Mouse (Mus musculus): ENCODE measurements around the gene Ndst2. TPM values are rescaled to one million over a fixed set of nuclear protein-coding genes. Genes with fewer than 3 reads are reported as not detected.

Ndst2 gene
- polyA plus RNA-seq, 1 experiment from 2014 or later = 16.7 TPM

DNA sequence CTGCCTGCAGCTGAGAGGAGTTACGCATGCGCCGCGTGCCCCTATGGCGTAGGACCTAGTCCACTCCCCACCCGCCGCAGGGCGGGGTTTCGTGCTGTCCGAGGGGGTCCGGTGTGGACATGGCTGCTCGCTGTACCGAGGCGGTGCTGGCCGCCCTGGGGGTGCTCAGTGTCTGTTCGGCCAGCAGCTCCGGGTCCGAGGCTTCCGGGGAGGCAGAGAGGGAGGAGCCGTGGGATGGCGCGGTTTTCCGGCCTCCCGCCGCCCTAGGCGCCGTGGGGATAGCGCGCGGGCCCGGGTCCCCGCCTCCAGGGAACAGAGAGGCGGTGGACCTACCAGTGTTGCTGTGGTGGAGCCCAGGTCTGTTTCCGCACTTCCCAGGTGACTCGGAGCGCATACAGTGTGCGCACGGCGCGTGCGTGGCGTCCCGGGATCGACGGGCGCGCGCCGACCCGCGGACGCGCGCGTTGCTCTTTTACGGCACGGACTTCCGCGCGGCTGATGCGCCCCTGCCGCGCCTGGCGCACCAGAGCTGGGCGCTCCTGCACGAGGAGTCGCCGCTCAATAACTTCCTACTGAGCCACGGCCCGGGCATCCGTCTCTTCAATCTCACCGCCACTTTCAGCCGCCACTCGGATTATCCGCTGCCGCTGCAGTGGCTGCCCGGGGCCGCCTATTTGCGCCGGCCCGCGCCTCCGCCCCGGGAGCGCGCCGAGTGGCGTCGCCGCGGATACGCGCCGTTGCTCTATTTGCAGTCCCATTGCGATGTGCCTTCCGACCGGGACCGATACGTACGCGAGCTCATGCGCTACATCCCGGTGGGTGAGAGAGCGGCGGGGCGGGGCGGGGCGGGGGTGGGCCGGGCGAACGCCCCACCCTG is 39.2 kb downstream of the Ndst2 start, which contains the start of gene Fut11:
Gene Fut11, plus strand, starts transcription at position 85 of the 877 bp plus-strand sequence.
- H3K9me3 ChIP-seq = no peaks in the 10 kb centered on the region
- H3K4me2 ChIP-seq = peak within 1 kb of the TSS; percentile 83
- H3K27ac ChIP-seq = peak within 1 kb of the TSS; percentile 96
- WGBS = under 1% methylated on average over 109 of the region's 111 CpGs
- H3K9ac ChIP-seq = peak within 1 kb of the TSS; percentile 86
- H3K27me3 ChIP-seq = no peaks in the 10 kb centered on the region
- ATAC-seq (ENCODE audit: low FRiP score) = peak; percentile 94
- H3K4me1 ChIP-seq (replicated peaks) = peaks cover 54% of the 10 kb centered on the region
- H3K4me3 ChIP-seq = peak within 1 kb of the TSS; percentile 65
- H3K36me3 ChIP-seq = peaks cover 46% of the 10 kb centered on the region

DNA sequence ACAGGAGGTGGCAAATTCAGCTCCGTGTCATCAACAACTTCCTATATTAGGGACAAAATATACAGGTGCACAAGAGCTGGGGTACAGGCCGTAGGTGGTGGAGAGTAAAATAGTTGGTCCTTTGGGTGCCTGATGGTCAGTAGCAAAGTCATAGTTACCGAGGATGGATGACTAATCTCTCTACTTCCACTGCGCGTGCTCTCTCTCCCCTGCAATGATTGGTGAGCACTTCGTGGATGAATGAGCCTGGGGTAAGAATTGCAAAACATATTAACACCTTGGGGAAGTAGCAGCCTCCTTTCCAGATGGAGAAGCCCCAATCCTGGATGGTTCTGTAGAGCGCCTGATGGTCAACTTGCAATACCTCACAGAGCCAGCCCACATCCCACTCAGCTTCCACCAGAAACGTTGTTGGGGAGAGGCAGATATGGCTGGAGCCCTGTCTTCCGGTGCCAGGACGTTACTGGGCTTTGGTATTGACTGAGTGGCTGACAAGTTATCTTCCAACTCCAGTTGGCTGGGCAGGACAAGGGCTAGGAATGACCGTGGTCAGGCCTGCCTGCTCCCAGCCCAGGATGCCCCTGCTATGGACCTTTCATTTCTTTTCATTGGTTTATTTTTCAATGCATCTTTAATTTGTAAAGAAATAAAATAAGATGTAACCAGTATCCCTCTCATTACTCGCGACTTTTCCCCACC is 40.0 kb downstream of the Ndst2 start:
- Histone ChIP-seq H3K27me3 (no peaks in the 10 kb centered on the region), H3K36me3 (peaks cover 54% of the 10 kb centered on the region), H3K9me3 (no peaks in the 10 kb centered on the region), H3K27ac (peak overlapping the region; percentile 96), H3K4me2 (peak overlapping the region; percentile 83), H3K4me1 (replicated peaks) (peaks cover 46% of the 10 kb centered on the region), H3K9ac (peak overlapping the region; percentile 86), H3K4me3 (peak overlapping the region; percentile 65)
- WGBS = 44% methylated on average over 13 of the region's 13 CpGs
- peak; percentile 41 for ATAC-seq (ENCODE audit: low FRiP score)

DNA sequence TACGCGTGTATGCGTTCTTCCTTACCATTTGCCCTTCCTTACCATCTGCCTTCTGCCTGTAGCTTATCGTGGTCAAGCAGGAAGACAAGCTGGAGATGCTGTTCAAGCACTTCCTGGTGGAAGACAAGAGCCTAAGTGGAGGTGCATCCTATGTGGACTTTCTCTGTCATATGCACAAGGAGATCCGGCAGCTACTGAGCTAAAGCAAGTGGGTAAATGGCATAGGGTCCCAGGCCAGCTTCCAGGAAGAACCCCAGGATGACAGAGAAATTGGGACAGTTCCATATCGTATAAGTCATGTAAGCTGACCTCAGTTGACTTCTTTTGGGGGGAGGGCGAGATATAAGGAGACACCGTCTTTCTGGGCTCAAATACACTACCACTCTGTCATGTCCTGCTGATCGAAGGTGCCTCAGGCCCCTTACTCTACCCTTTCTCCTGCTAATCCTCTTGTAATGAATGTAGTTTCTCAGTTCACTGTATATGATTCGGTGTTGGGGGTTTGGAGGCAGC is 40.7 kb downstream of the Ndst2 start:
- Histone ChIP-seq H3K4me1 (replicated peaks) (peaks cover 39% of the 10 kb centered on the region), H3K27ac (peak overlapping the region; percentile 96), H3K36me3 (peaks cover 59% of the 10 kb centered on the region), H3K4me3 (0 out of 2 replicates have a peak overlapping the region, but pooled peaks have one; percentile 65), H3K9me3 (no peaks in the 10 kb centered on the region), H3K9ac (no peak overlapping the region; the same call in 1 of the 2 replicates), H3K4me2 (no peak overlapping the region), H3K27me3 (no peaks in the 10 kb centered on the region)
- 95% methylated on average over 10 of the region's 10 CpGs for WGBS
- no peak for ATAC-seq (ENCODE audit: low FRiP score)

DNA sequence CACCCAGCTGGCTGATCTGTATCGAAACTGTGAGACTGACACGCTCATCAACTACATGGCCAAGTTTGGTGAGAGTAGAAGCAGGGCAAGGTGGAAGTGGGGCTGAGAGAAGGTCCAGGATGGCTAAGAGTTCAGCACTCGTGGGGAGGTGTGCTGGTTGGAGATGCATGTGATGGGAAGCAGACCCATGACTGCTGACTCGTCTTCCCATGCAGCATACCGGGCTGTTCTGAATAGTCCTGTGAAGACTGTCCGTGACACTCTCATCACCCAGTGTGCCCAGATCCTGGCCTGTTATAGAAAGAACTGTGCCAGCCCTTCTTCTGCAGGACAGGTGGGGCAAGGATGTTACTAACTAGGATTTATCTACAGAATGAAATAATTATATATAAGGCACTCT is 42.6 kb downstream of the Ndst2 start:
- no peaks in the 10 kb centered on the region for H3K27me3 ChIP-seq
- WGBS = 91% methylated on average over 6 of the region's 6 CpGs
- H3K4me3 ChIP-seq = no peak overlapping the region

DNA sequence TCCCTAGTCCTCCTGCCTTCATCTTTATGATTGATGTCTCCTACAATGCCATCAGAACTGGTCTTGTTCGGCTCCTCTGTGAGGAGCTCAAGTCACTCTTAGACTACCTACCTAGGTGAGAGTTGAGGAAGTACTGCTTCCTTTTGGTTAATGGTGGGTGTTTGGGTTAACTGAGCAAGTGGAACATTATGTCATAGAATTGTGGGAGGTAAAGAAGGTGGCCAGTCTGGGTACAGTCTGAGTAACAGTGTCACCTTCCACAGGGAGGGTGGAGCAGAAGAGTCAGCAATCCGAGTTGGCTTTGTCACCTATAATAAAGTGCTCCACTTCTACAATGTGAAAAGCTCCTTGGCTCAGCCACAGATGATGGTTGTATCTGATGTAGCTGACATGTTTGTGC is 45.4 kb downstream of the Ndst2 start:
- Histone ChIP-seq H3K27ac (no peak overlapping the region), H3K4me2 (no peak overlapping the region), H3K36me3 (peaks cover 100% of the 10 kb centered on the region), H3K27me3 (no peaks in the 10 kb centered on the region), H3K9me3 (no peaks in the 10 kb centered on the region), H3K4me3 (no peak overlapping the region), H3K4me1 (replicated peaks) (peaks cover 4% of the 10 kb centered on the region), H3K9ac (no peak overlapping the region)
- ATAC-seq (ENCODE audit: low FRiP score) = no peak
- WGBS = 88% methylated on average over 2 of the region's 2 CpGs

More for the DNA sequence above, 42.6 kb downstream of the Ndst2 start:
- Histone ChIP-seq H3K4me2 (no peak overlapping the region), H3K36me3 (peaks cover 76% of the 10 kb centered on the region), H3K4me1 (replicated peaks) (peaks cover 20% of the 10 kb centered on the region), H3K27ac (no peak overlapping the region), H3K9ac (no peak overlapping the region), H3K9me3 (no peaks in the 10 kb centered on the region)
- no peak for ATAC-seq (ENCODE audit: low FRiP score)

DNA sequence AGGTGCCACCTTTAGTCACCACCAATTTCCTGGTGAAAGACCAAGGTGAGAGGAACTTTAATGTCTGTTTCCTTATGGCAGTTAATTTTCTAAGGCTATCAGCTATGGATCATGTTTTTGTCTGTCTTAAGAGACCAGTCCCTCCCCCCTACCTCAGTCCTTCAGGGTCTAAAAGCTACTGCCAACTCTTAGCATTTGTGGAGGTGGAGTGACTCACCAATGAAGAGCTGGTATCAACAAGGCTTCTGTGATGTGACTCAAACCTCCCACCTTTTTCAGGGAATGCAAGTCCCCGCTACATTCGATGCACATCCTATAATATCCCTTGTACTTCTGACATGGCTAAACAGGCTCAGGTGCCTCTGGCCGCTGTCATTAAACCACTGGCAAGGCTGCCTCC is 47.8 kb downstream of the Ndst2 start:
- no peak for ATAC-seq (ENCODE audit: low FRiP score)
- no peaks in the 10 kb centered on the region for H3K27me3 ChIP-seq
- H3K4me2 ChIP-seq = no peak overlapping the region

DNA sequence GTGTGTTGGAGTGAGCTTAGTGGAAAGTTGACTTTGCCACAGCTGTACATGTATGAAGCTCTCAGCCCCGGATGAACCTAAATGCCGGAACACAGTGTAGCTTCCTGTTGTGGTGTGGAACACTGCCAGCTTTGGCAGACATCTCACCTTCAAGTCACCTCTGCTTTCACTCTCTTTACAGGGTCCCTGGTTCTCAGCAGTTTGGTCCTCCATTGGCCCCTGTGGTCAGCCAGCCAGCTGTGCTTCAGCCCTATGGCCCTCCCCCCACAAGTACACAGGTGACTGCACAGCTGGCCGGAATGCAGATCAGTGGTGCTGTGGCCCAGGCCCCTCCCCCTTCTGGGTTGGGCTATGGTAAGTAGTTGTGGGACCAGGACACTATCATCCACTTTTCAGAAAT is 51.9 kb downstream of the Ndst2 start:
- Histone ChIP-seq H3K27me3 (no peaks in the 10 kb centered on the region), H3K4me1 (replicated peaks) (no peaks in the 10 kb centered on the region), H3K36me3 (peaks cover 100% of the 10 kb centered on the region), H3K4me2 (no peak overlapping the region), H3K9me3 (no peaks in the 10 kb centered on the region), H3K27ac (no peak overlapping the region), H3K9ac (no peak overlapping the region), H3K4me3 (no peak overlapping the region)
- no peak for ATAC-seq (ENCODE audit: low FRiP score)
- WGBS = 85% methylated on average over 3 of the region's 3 CpGs

More for the DNA sequence above, 47.8 kb downstream of the Ndst2 start:
- peaks cover 100% of the 10 kb centered on the region for H3K36me3 ChIP-seq
- H3K9me3 ChIP-seq = no peaks in the 10 kb centered on the region
- 96% methylated on average over 3 of the region's 3 CpGs for WGBS
- no peak overlapping the region for H3K27ac ChIP-seq
- H3K4me3 ChIP-seq = no peak overlapping the region
- H3K4me1 ChIP-seq (replicated peaks) = no peaks in the 10 kb centered on the region
- H3K9ac ChIP-seq = no peak overlapping the region

DNA sequence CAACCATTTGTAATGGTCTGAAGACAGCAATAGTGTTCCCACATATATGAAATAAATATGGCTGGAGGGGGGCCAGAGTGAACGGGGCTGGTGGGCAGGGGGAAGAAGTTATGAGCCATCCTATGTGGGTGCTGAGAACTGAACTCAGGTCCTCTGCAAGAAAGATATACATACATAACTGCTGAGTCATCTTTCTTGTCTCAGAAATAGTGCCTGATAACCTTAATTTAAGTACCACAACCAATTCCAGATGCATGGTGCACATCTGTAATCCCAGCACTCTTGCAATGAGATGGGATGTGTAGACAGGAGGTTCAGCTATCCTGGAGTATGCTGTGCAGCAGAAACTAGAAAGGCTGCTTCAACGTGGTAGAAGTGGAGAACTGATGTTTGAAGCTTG is 52.6 kb downstream of the Ndst2 start:
- ATAC-seq (ENCODE audit: low FRiP score) = no peak
- peaks cover 99% of the 10 kb centered on the region for H3K36me3 ChIP-seq
- no peak overlapping the region for H3K4me2 ChIP-seq
- no peak overlapping the region for H3K4me3 ChIP-seq
- 0 out of 2 replicates have a peak, but pooled peaks cover 1% of the 10 kb centered on the region for H3K4me1 ChIP-seq (replicated peaks)
- H3K27me3 ChIP-seq = no peaks in the 10 kb centered on the region
- H3K9ac ChIP-seq = no peak overlapping the region
- no peak overlapping the region for H3K27ac ChIP-seq
- 91% methylated on average over 2 of the region's 2 CpGs for WGBS
- H3K9me3 ChIP-seq = no peaks in the 10 kb centered on the region

DNA sequence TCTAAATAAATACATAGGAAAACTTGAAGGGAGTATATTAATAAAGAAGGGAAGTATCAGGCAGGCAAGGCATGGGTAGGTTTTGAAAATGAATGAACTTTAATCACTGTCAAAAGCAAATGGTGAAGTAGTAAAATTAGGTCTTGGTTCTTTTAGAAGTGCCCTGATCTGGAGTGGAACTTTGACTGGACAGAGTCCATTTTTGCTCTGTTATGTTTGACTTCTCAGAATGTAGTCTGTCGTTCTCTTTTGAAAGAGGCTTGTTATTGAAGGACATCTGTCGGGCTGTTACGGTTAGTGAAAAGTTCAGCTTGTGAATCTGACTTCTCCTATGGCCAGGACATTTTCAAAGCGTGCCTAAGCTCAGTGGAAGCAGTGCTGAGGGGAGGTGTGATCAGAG is 56.5 kb downstream of the Ndst2 start:
- Histone ChIP-seq H3K4me3 (no peak overlapping the region), H3K9ac (no peak overlapping the region), H3K27me3 (no peaks in the 10 kb centered on the region), H3K36me3 (peaks cover 70% of the 10 kb centered on the region), H3K4me1 (replicated peaks) (peaks cover 22% of the 10 kb centered on the region), H3K4me2 (no peak overlapping the region), H3K27ac (no peak overlapping the region), H3K9me3 (no peaks in the 10 kb centered on the region)
- WGBS = 95% methylated on average over 4 of the region's 4 CpGs
- ATAC-seq (ENCODE audit: low FRiP score) = no peak

DNA sequence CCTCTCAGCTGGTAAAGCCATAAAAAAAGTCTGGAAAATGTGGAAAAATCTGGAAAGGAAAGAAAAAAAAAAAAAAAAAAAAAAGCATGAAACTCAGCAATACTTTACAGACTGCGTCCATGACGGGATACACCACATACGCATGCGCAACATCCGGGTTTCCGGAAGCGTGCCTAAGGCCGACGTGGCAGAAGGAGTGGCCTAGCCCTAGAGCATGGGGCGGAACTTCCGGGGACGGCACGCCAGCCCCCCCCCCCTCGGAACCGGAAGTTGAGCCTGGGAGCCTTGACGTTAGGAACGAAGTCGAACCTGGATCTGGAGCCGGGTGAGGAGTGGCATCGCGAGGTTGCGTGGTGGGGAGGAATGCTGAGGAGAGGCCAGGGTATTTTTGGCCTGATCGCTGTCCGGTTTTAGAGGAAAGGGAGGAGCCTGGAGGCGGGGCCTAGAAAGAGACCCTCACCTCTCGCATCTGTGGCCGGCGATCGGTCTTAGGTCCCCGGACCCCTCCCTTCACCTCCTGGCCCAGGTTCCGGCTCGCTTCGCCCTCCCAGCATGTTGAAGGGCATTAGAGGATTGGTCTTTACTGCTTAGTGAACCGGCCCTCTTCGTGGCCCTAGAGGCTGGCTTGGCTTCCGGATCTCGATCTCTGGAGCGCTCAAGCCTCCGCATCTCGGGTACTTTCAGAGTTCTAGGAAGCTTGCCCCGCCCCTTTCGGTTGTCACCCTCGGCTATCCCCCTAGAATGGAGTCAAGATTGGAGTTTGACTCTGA is 60.1 kb downstream of the Ndst2 start, which contains the start of gene Sec24c:
Gene Sec24c, plus strand, starts transcription at position 245 of the 770 bp plus-strand sequence.
- Histone ChIP-seq H3K9me3 (no peaks in the 10 kb centered on the region), H3K4me3 (peak within 1 kb of the TSS; percentile 89), H3K27me3 (peaks cover 18% of the 10 kb centered on the region), H3K4me2 (peak within 1 kb of the TSS; percentile 95), H3K9ac (peak within 1 kb of the TSS; percentile 91), H3K4me1 (replicated peaks) (peaks cover 22% of the 10 kb centered on the region), H3K36me3 (peaks cover 33% of the 10 kb centered on the region), H3K27ac (peak within 1 kb of the TSS; percentile 86)
- ATAC-seq (ENCODE audit: low FRiP score) = peak; percentile 95
- under 1% methylated on average over 43 of the region's 43 CpGs for WGBS

DNA sequence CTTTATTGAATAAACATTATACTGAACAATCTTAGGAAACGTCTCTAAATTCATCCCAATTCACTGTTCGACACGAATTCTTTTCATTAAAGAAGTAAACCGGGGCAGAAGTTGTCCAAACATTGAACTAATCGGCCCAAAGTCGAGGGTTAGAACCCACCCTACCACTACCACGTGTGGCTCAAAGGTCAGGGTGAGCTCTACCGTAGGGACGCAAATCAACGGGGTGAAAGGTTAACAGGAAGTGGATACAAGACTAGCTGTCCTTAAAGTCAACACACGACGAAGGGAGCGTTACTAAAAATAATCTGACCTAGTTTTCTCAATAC is 60.7 kb downstream of the Ndst2 start:
- peak overlapping the region; percentile 89 for H3K4me3 ChIP-seq
- peak; percentile 82 for ATAC-seq (ENCODE audit: low FRiP score)
- peak overlapping the region; percentile 73 for H3K27ac ChIP-seq
- H3K4me1 ChIP-seq (replicated peaks) = peaks cover 22% of the 10 kb centered on the region
- WGBS = 14% methylated on average over 13 of the region's 13 CpGs
- H3K4me2 ChIP-seq = peak overlapping the region; percentile 72
- H3K9me3 ChIP-seq = no peaks in the 10 kb centered on the region
- H3K36me3 ChIP-seq = peaks cover 28% of the 10 kb centered on the region
- H3K27me3 ChIP-seq = peaks cover 24% of the 10 kb centered on the region
- 0 out of 2 replicates have a peak overlapping the region, but pooled peaks have one; percentile 58 for H3K9ac ChIP-seq

Measured in hindbrain, embryonic 13.5 days (tissue).